Mouse (Mus musculus): ENCODE measurements around the gene Prcd. TPM values are rescaled to one million over a fixed set of nuclear protein-coding genes. Genes with fewer than 3 reads are reported as not detected.

The Prcd gene
- total and polyA plus RNA-seq, 2 experiments from 2014 or later, result 6.0 TPM; not detected in 1

DNA sequence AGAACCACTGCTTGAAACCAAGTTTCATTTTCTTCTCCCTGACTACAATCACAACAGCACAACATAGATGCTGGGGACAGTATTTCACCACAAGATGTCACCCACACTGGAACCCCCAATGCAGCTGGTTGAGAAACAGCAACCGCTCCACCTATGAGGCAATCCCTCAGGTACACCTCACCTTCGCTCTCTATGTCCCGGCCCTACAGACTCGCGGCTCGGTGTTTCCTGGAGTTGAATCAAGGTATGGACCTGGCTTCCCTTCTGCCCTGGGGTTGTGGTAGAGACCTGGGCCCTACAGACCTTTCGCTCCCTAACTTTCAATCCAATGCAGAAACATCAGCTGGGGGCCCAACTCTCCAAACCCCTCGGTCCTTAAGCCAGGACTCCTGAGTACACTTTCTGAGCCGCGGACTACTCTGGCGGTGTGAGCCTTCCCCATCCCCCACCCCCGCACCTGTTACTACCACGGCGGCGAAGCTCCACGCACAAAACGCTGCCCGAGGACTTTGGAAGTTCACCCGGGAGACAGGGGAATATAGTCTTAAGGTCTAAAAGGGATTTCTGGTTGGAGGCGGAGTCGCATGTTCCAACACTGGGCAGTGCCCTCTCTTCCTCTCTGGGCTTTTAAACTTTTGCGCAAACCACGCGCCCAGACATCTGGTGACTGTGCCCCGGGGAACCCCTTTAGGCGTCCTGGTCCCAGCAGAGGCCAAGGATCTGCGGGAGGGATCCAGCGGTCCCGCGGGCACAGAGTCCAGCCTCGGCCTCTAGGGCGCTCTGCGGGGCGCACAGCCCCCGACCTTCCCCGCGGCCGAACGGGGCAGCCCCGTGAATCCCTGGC lies 29.8 kb upstream of the Prcd start:
- peak overlapping the region; percentile 54; the same call in 1 of the 2 replicates for H3K9ac ChIP-seq (replicated peaks; ENCODE audit: low read length, poor library complexity, severe bottlenecking)
- WGBS, result 9% methylated on average over 40 of the region's 40 CpGs
- peaks cover 19% of the 10 kb centered on the region; the same call in 1 of the 2 replicates for H3K27me3 ChIP-seq (ENCODE audit: insufficient read depth, low read length)
- H3K4me3 ChIP-seq (ENCODE audit: low read depth, low read length), result peak overlapping the region; percentile 42
- peak; percentile 46 for TF ChIP-seq CTCF (IDR thresholded peaks at IDR 0.05)
- ATAC-seq (ENCODE audit: low FRiP score) (0 out of 2 replicates have a peak, but pooled peaks have one; percentile 8), DNase-seq (ENCODE audit: low spot score) (no peak)
- peak overlapping the region; percentile 69 for H3K4me2 ChIP-seq (ENCODE audit: low read depth, low read length, poor library complexity, severe bottlenecking)
- no peaks in the 10 kb centered on the region for H3K9me3 ChIP-seq (ENCODE audit: low read length)
- no peaks in the 10 kb centered on the region for H3K36me3 ChIP-seq (ENCODE audit: insufficient read depth, low read length)
- no peaks in the 10 kb centered on the region for H3K4me1 ChIP-seq (ENCODE audit: insufficient read depth, low read length)
- no peak overlapping the region for H3K27ac ChIP-seq (ENCODE audit: low read depth, low read length)

DNA sequence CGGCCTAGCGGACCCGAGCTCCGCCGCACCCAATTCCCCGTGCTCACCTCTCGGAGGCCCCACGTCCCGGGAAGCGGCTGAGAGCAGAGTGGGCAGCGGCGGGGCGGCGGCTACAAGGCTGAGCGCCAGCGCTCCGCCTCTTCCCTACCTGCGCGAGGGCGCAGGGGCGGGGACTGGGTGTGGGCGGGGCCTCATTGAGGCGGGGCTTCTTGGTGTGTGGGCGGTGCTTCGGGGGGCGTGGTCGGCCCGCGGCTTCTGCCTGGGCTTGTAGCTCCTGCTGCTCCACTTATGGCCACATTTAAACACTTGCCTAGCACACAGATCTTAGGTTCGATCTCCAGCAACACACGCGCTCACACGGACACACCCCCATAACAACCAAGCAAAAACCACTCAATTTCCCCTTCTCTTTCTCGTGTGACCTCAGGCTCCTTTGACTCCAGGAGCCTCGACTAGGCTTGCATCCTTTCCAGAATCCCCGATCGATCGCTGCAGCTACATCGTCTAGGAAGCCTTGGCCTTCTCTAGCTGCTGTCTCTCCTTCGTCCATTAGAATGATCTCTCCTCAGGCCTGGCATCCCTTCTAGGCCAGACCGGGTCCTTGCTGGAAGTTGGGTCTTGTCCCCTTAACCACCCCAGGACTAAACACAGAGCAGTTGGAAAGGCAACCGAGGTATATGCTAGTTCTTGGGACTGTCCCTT lies 29.1 kb upstream of the Prcd start:
- no peak for TF ChIP-seq CTCF (IDR thresholded peaks at IDR 0.05)
- 18% methylated on average over 29 of the region's 42 CpGs for WGBS
- H3K9me3 ChIP-seq (ENCODE audit: low read length), result no peaks in the 10 kb centered on the region
- ATAC-seq (ENCODE audit: low FRiP score), result 0 out of 2 replicates have a peak, but pooled peaks have one; percentile 4
- H3K9ac ChIP-seq (replicated peaks; ENCODE audit: low read length, poor library complexity, severe bottlenecking), result peak overlapping the region; percentile 54; the same call in 1 of the 2 replicates
- peak overlapping the region; percentile 42 for H3K4me3 ChIP-seq (ENCODE audit: low read depth, low read length)
- H3K27me3 ChIP-seq (ENCODE audit: insufficient read depth, low read length), result 0 out of 2 replicates have a peak, but pooled peaks cover 16% of the 10 kb centered on the region
- H3K36me3 ChIP-seq (ENCODE audit: insufficient read depth, low read length), result no peaks in the 10 kb centered on the region
- DNase-seq (ENCODE audit: low spot score), result peak; percentile 40
- peak overlapping the region; percentile 69 for H3K4me2 ChIP-seq (ENCODE audit: low read depth, low read length, poor library complexity, severe bottlenecking)
- no peaks in the 10 kb centered on the region for H3K4me1 ChIP-seq (ENCODE audit: insufficient read depth, low read length)
- H3K27ac ChIP-seq (ENCODE audit: low read depth, low read length), result no peak overlapping the region

DNA sequence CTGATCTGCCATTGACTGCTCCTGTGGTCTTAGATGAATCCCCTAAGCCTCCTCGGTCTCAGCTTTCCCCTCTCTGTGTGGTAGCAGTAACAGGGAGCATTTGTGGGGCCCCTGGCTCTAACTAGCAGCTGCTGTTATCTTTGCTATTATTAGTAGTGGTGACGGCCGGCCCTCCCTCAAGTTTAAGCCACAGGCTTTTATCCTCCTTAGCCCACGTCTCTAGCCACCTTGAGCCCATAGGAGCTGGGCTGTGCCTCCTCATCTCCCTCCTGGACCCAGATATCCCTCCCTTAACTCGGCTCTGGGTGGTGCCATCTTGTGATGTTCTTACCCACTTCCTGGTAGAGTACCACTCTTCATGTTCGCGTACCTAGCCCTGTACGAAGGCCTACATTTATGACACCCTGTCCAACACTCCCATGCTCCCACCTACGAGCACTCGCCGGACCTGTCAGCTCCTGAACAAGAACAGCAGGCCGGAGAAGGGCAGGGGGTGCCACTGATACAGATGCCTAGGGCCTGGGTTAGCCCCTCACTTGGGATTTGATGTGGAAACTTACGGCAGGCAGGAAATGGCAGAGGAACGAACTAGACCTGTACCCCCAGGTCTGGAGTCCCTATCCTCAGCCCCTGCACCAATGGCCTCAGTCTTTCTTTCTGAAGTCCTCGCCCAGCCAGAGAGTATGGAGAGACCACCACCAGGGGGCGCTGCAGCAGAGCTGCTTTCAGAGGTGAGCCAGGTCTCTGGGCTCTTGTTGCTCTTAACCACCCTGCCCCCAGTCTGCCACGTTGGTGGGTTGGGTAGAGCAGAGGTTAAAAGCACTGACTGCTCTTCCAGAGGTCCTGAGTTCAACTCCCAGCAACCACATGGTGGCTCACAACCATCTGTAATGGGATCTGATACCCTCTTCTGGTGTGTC lies 28.0 kb upstream of the Prcd start:
- no peak overlapping the region for H3K27ac ChIP-seq (ENCODE audit: low read depth, low read length)
- no peaks in the 10 kb centered on the region for H3K36me3 ChIP-seq (ENCODE audit: insufficient read depth, low read length)
- H3K4me1 ChIP-seq (ENCODE audit: insufficient read depth, low read length), result no peaks in the 10 kb centered on the region
- DNase-seq (ENCODE audit: low spot score) (no peak), ATAC-seq (ENCODE audit: low FRiP score) (no peak)
- no peak overlapping the region for H3K4me2 ChIP-seq (ENCODE audit: low read depth, low read length, poor library complexity, severe bottlenecking)
- 0 out of 2 replicates have a peak, but pooled peaks cover 16% of the 10 kb centered on the region for H3K27me3 ChIP-seq (ENCODE audit: insufficient read depth, low read length)
- no peak overlapping the region for H3K9ac ChIP-seq (replicated peaks; ENCODE audit: low read length, poor library complexity, severe bottlenecking)
- TF ChIP-seq CTCF (IDR thresholded peaks at IDR 0.05), result peak; percentile 67
- 74% methylated on average over 17 of the region's 17 CpGs for WGBS
- H3K9me3 ChIP-seq (ENCODE audit: low read length), result no peaks in the 10 kb centered on the region
- no peak overlapping the region for H3K4me3 ChIP-seq (ENCODE audit: low read depth, low read length)

DNA sequence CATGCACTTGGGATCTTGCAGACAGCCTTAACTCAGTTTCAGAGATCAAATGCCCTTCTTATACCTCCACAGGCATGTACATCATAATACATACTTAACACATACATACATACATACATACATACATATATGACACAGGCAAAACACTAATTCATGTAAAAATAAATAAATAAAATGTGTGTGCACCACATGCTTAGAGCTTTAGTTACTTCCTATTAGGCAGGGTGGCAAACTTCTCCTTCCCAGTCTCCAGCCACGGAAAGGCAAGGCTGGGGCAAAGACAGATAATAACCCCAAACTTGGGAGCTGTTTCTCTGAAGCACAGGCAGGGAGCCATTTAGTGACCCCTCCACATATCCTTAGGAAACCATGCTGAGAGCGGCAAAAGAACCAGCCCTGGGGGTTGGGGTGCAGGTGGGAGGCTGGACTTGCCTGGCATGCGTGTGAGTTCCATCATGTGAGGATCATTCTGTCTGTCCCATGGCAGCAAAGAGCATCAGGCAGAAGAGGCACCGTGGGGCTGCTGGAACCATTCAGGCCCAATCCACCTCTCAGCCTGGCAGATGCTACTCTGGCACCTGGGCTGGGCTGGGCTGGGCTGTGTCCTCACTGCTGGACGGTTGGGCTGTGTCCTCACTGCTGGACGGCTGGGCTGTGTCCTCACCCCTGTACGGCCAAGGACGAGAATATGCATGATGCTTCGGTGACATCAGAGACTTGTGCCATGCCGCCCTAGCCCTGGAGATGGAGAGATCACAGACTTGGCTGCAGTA lies 26.8 kb upstream of the Prcd start, which contains the start of gene Rhbdf2:
Gene Rhbdf2, minus strand, starts transcription at position 721 of the 773 bp plus-strand sequence.
- WGBS, result 77% methylated on average over 10 of the region's 10 CpGs
- ATAC-seq (ENCODE audit: low FRiP score), result no peak

More for the DNA sequence above, 26.8 kb upstream of the Prcd start, which contains the start of gene Rhbdf2:
- no peak for DNase-seq (ENCODE audit: low spot score)
- Histone ChIP-seq H3K36me3 (ENCODE audit: insufficient read depth, low read length) (no peaks in the 10 kb centered on the region), H3K4me2 (ENCODE audit: low read depth, low read length, poor library complexity, severe bottlenecking) (no peak within 1 kb of the TSS), H3K9me3 (ENCODE audit: low read length) (no peaks in the 10 kb centered on the region), H3K4me1 (ENCODE audit: insufficient read depth, low read length) (no peaks in the 10 kb centered on the region), H3K27me3 (ENCODE audit: insufficient read depth, low read length) (0 out of 2 replicates have a peak, but pooled peaks cover 16% of the 10 kb centered on the region), H3K27ac (ENCODE audit: low read depth, low read length) (no peak within 1 kb of the TSS), H3K9ac (replicated peaks; ENCODE audit: low read length, poor library complexity, severe bottlenecking) (no peak within 1 kb of the TSS), H3K4me3 (ENCODE audit: low read depth, low read length) (no peak within 1 kb of the TSS)
- no peak for TF ChIP-seq CTCF (IDR thresholded peaks at IDR 0.05)
